Mouse (Mus musculus): ENCODE data around the gene Inha. TPM values are rescaled to one million over a fixed set of nuclear protein-coding genes. Genes with fewer than 3 reads are reported as not detected.

Gene Inha
- polyA plus RNA-seq (2015; fragmentation: Nextera tagmentation; extraction: Ambion mirVana): 24.3 and 24.5 TPM in 2 replicates

GRCm38 (mm10) chr1:75507006-75507405 is at the start of gene Inha:
Gene Inha (plus strand): TSS chr1:75507077.
- no peaks in the 10 kb centered on the region for H3K9me3 ChIP-seq
- H3K4me2 ChIP-seq: peak within 1 kb of the TSS; percentile 94
- peaks cover 12% of the 10 kb centered on the region; the same call in 1 of the 2 replicates for H3K27me3 ChIP-seq (replicated peaks)
- H3K27ac ChIP-seq: peak within 1 kb of the TSS; percentile 93
- peaks cover 25% of the 10 kb centered on the region for H3K4me1 ChIP-seq
- H3K4me3 ChIP-seq: peak within 1 kb of the TSS; percentile 57
- no peaks in the 10 kb centered on the region for H3K36me3 ChIP-seq (replicated peaks)
- no peak for ATAC-seq (replicated peaks)
- H3K9ac ChIP-seq: peak within 1 kb of the TSS; percentile 85
- WGBS: 76% methylated on average over 10 of the region's 10 CpGs

- Histone ChIP-seq H3K27me3 (replicated peaks) (no peaks in the 10 kb centered on the region), H3K4me2 (peak overlapping the region; percentile 52), H3K9ac (0 out of 2 replicates have a peak overlapping the region, but pooled peaks have one; percentile 32), H3K36me3 (replicated peaks) (no peaks in the 10 kb centered on the region), H3K27ac (peak overlapping the region; percentile 76), H3K4me1 (peaks cover 44% of the 10 kb centered on the region), H3K4me3 (0 out of 2 replicates have a peak overlapping the region, but pooled peaks have one; percentile 24), H3K9me3 (no peaks in the 10 kb centered on the region)
- WGBS: 4% methylated on average over 8 of the region's 10 CpGs
- peak; percentile 5; the same call in 1 of the 2 replicates for ATAC-seq (replicated peaks)
Measured at GRCm38 (mm10) chr1:75457710-75458024, 49.2 kb upstream of the Inha start.

GRCm38 (mm10) chr1:75458025-75458788 is 48.7 kb upstream of the Inha start:
- ATAC-seq (replicated peaks): peak; percentile 51
- 2% methylated on average over 42 of the region's 42 CpGs for WGBS
- peak overlapping the region; percentile 52 for H3K4me2 ChIP-seq
- no peaks in the 10 kb centered on the region for H3K9me3 ChIP-seq
- no peaks in the 10 kb centered on the region for H3K27me3 ChIP-seq (replicated peaks)
- peak overlapping the region; percentile 76 for H3K27ac ChIP-seq
- H3K4me1 ChIP-seq: peaks cover 42% of the 10 kb centered on the region
- H3K4me3 ChIP-seq: peak overlapping the region; percentile 24
- peak overlapping the region; percentile 32; the same call in 1 of the 2 replicates for H3K9ac ChIP-seq
- H3K36me3 ChIP-seq (replicated peaks): no peaks in the 10 kb centered on the region

- peak overlapping the region; percentile 32; the same call in 1 of the 2 replicates for H3K9ac ChIP-seq
- peak overlapping the region; percentile 76 for H3K27ac ChIP-seq
- ATAC-seq (replicated peaks): no peak
- 16% methylated on average over 23 of the region's 23 CpGs for WGBS
- H3K36me3 ChIP-seq (replicated peaks): no peaks in the 10 kb centered on the region
- H3K4me1 ChIP-seq: peaks cover 46% of the 10 kb centered on the region
- H3K4me2 ChIP-seq: peak overlapping the region; percentile 52
- peak overlapping the region; percentile 24 for H3K4me3 ChIP-seq
- H3K9me3 ChIP-seq: no peaks in the 10 kb centered on the region
- H3K27me3 ChIP-seq (replicated peaks): no peaks in the 10 kb centered on the region
Measured at GRCm38 (mm10) chr1:75458789-75459684, 47.8 kb upstream of the Inha start.

GRCm38 (mm10) chr1:75460297-75460696 is 46.6 kb upstream of the Inha start:
- H3K4me3 ChIP-seq: no peak overlapping the region
- H3K9me3 ChIP-seq: no peaks in the 10 kb centered on the region
- 65% methylated on average over 7 of the region's 7 CpGs for WGBS
- ATAC-seq (replicated peaks): no peak
- H3K36me3 ChIP-seq (replicated peaks): no peaks in the 10 kb centered on the region
- no peak overlapping the region for H3K4me2 ChIP-seq
- peaks cover 56% of the 10 kb centered on the region for H3K4me1 ChIP-seq
- no peak overlapping the region for H3K27ac ChIP-seq
- no peak overlapping the region for H3K9ac ChIP-seq
- no peaks in the 10 kb centered on the region for H3K27me3 ChIP-seq (replicated peaks)

- no peak for ATAC-seq (replicated peaks)
- no peaks in the 10 kb centered on the region for H3K9me3 ChIP-seq
- peaks cover 47% of the 10 kb centered on the region for H3K4me1 ChIP-seq
- H3K9ac ChIP-seq: no peak overlapping the region
- H3K4me2 ChIP-seq: no peak overlapping the region
- no peaks in the 10 kb centered on the region for H3K27me3 ChIP-seq (replicated peaks)
- peak overlapping the region; percentile 68; the same call in 1 of the 2 replicates for H3K27ac ChIP-seq
- no peaks in the 10 kb centered on the region for H3K36me3 ChIP-seq (replicated peaks)
- WGBS: 32% methylated on average over 1 of the region's 1 CpGs
- H3K4me3 ChIP-seq: no peak overlapping the region
Measured at GRCm38 (mm10) chr1:75462636-75463035, 44.2 kb upstream of the Inha start.

- H3K9ac ChIP-seq: 0 out of 2 replicates have a peak overlapping the region, but pooled peaks have one; percentile 12
- no peaks in the 10 kb centered on the region for H3K36me3 ChIP-seq (replicated peaks)
- no peak overlapping the region for H3K4me2 ChIP-seq
- H3K9me3 ChIP-seq: no peaks in the 10 kb centered on the region
- no peaks in the 10 kb centered on the region for H3K27me3 ChIP-seq (replicated peaks)
- WGBS: 54% methylated on average over 5 of the region's 5 CpGs
- H3K4me1 ChIP-seq: peaks cover 36% of the 10 kb centered on the region
- H3K4me3 ChIP-seq: no peak overlapping the region
- peak overlapping the region; percentile 68 for H3K27ac ChIP-seq
- ATAC-seq (replicated peaks): peak; percentile 66
Measured at GRCm38 (mm10) chr1:75463652-75464204, 43.1 kb upstream of the Inha start.

GRCm38 (mm10) chr1:75467215-75467927 is 39.5 kb upstream of the Inha start:
- H3K9ac ChIP-seq: peak overlapping the region; percentile 15; the same call in 1 of the 2 replicates
- no peak overlapping the region for H3K4me2 ChIP-seq
- peaks cover 27% of the 10 kb centered on the region for H3K4me1 ChIP-seq
- H3K36me3 ChIP-seq (replicated peaks): peaks cover 5% of the 10 kb centered on the region; the same call in 1 of the 2 replicates
- H3K27me3 ChIP-seq (replicated peaks): no peaks in the 10 kb centered on the region; the same call in 1 of the 2 replicates
- no peak overlapping the region for H3K4me3 ChIP-seq
- H3K9me3 ChIP-seq: no peaks in the 10 kb centered on the region
- ATAC-seq (replicated peaks): peak; percentile 71
- 6% methylated on average over 14 of the region's 14 CpGs for WGBS
- peak overlapping the region; percentile 53; the same call in 1 of the 2 replicates for H3K27ac ChIP-seq

- Histone ChIP-seq H3K9me3 (no peaks in the 10 kb centered on the region), H3K27ac (no peak overlapping the region), H3K36me3 (replicated peaks) (peaks cover 17% of the 10 kb centered on the region; the same call in 1 of the 2 replicates), H3K9ac (no peak overlapping the region), H3K4me2 (no peak overlapping the region), H3K4me3 (no peak overlapping the region), H3K4me1 (peaks cover 22% of the 10 kb centered on the region), H3K27me3 (replicated peaks) (no peaks in the 10 kb centered on the region; the same call in 1 of the 2 replicates)
- WGBS: 79% methylated on average over 17 of the region's 17 CpGs
- no peak for ATAC-seq (replicated peaks)
Measured at GRCm38 (mm10) chr1:75469287-75469825, 37.5 kb upstream of the Inha start.

- no peaks in the 10 kb centered on the region for H3K9me3 ChIP-seq
- no peak overlapping the region for H3K4me2 ChIP-seq
- peaks cover 34% of the 10 kb centered on the region for H3K36me3 ChIP-seq (replicated peaks)
- H3K4me3 ChIP-seq: no peak overlapping the region
- no peak for ATAC-seq (replicated peaks)
- H3K9ac ChIP-seq: no peak overlapping the region
- H3K4me1 ChIP-seq: peaks cover 40% of the 10 kb centered on the region
- no peak overlapping the region for H3K27ac ChIP-seq
- H3K27me3 ChIP-seq (replicated peaks): no peaks in the 10 kb centered on the region
- 89% methylated on average over 11 of the region's 11 CpGs for WGBS
Measured at GRCm38 (mm10) chr1:75476441-75476840, 30.4 kb upstream of the Inha start.
